ENCODE assay signal across 48 mouse cellular contexts in the genomic region with DNA sequence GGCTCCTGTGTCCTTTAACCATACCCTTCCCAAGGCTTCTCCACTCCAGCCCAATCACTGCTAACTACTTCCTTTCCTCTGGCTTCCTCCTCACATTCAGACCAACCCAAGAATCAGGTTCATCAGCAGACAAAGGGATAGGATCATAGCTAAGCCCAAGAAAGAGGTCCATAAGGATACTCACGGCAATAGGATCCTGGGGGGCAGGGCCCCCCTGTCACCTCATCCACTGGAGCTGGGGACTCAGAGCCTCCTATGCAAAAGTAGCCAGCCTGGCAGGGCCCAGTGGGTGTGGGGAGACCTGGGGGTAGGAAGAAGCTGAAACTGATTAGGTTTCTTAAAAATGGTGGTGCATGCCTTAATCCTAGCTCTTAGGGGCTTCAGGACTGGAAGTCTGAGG. TPM values are rescaled to one million over a fixed set of nuclear protein-coding genes. Genes with fewer than 3 reads are reported as not detected.
"Had no signal": no experiment of that assay in that cellular context is flagged by ENCODE, and none has a peak within 500 bp of the region (broad histone marks: within the 10 kb centered on the region; RNA-seq: fewer than 3 reads in every experiment).

No protein-coding gene starts in this region.

- H3K4me1 ChIP-seq: heart, embryonic 10.5 days; heart, embryonic 12.5 days; heart, embryonic 13.5 days; heart, embryonic 15.5 days; hindbrain, embryonic 10.5 days; hindbrain, embryonic 12.5 days; hindbrain, embryonic 13.5 days; hindbrain, embryonic 15.5 days; intestine, embryonic 15.5 days; kidney, embryonic 15.5 days had no signal

- H3K4me3 ChIP-seq: heart, embryonic 10.5 days; heart, embryonic 12.5 days; heart, embryonic 13.5 days; heart, embryonic 15.5 days; hindbrain, embryonic 10.5 days; hindbrain, embryonic 12.5 days; hindbrain, embryonic 13.5 days; hindbrain, embryonic 15.5 days; intestine, embryonic 15.5 days; kidney, embryonic 15.5 days; layer of hippocampus, adult 2 months had no signal

- H3K4me2 ChIP-seq: heart, embryonic 11.5 days; heart, embryonic 12.5 days; heart, embryonic 13.5 days; heart, embryonic 15.5 days; hindbrain, embryonic 12.5 days; hindbrain, embryonic 13.5 days; hindbrain, embryonic 14.5 days; hindbrain, embryonic 15.5 days; intestine, embryonic 15.5 days; kidney, embryonic 15.5 days had no signal

- DNase-seq: heart, postnatal 10 days; heart, postnatal 14 days; heart, postnatal 36 days; kidney, adult 11 months; kidney, adult 18-20 months; kidney, adult 2 months; kidney, adult 8-10 months; kidney, adult 9 months; kidney, postnatal 10 days; kidney, postnatal 14 days; kidney, postnatal 25 days; kidney, postnatal 36 days; kidney, postnatal 4 days; layer of hippocampus, adult 9-11 months; layer of hippocampus, postnatal 36 days had no signal

- ATAC-seq: hindbrain, embryonic 16.5 days; hindbrain, postnatal 0 days; inflammation-experienced regulatory T-cells, adult 6 months; intestine, embryonic 15.5 days; intestine, embryonic 16.5 days; intestine, postnatal 0 days had no signal

- H3K9ac ChIP-seq: heart, embryonic 12.5 days; heart, embryonic 13.5 days; heart, embryonic 15.5 days; hindbrain, embryonic 12.5 days; hindbrain, embryonic 13.5 days; hindbrain, embryonic 14.5 days; hindbrain, embryonic 15.5 days; intestine, embryonic 15.5 days; kidney, embryonic 15.5 days had no signal

- H3K9me3 ChIP-seq: heart, embryonic 10.5 days; heart, embryonic 12.5 days; heart, embryonic 13.5 days; heart, embryonic 15.5 days; hindbrain, embryonic 10.5 days; hindbrain, embryonic 12.5 days; hindbrain, embryonic 13.5 days; hindbrain, embryonic 15.5 days; intestine, embryonic 15.5 days; kidney, embryonic 15.5 days had no signal

- H3K27ac ChIP-seq: heart, embryonic 10.5 days; heart, embryonic 13.5 days; heart, embryonic 15.5 days; hindbrain, embryonic 10.5 days; hindbrain, embryonic 12.5 days; hindbrain, embryonic 13.5 days; hindbrain, embryonic 14.5 days; hindbrain, embryonic 15.5 days; hindbrain, postnatal 0 days; intestine, embryonic 15.5 days; kidney, embryonic 15.5 days; kidney, postnatal 0 days; layer of hippocampus, adult 2 months had no signal

- H3K36me3 ChIP-seq: heart, embryonic 10.5 days; heart, embryonic 12.5 days; heart, embryonic 13.5 days; heart, embryonic 15.5 days; hindbrain, embryonic 10.5 days; hindbrain, embryonic 12.5 days; hindbrain, embryonic 13.5 days; hindbrain, embryonic 15.5 days; intestine, embryonic 15.5 days; kidney, embryonic 15.5 days had no signal

- H3K27me3 ChIP-seq: heart, embryonic 12.5 days; heart, embryonic 13.5 days; heart, embryonic 15.5 days; hindbrain, embryonic 12.5 days; hindbrain, embryonic 13.5 days; hindbrain, embryonic 15.5 days; intestine, embryonic 15.5 days; kidney, embryonic 15.5 days had no signal

RNA-seq across cellular contexts. Expression of gene Gm9195, which starts 17.1 kb away (rescaled TPM):
- total RNA-seq: heart, postnatal 10 days; heart, postnatal 14 days; heart, postnatal 25 days; heart, postnatal 36 days; hematopoietic stem cell, adult 5-6 weeks; hindbrain, postnatal 0 days; layer of hippocampus, adult 18-20 months; layer of hippocampus, adult 2 months; layer of hippocampus, adult 8-10 months; layer of hippocampus, postnatal 10 days; layer of hippocampus, postnatal 14 days; layer of hippocampus, postnatal 25 days; layer of hippocampus, postnatal 36 days; left cerebral cortex, adult 18-20 months had no signal
- polyA plus RNA-seq: heart, embryonic 10.5 days; heart, embryonic 11.5 days; heart, embryonic 12.5 days; heart, embryonic 13.5 days; heart, embryonic 14.5 days; heart, embryonic 15.5 days; heart, postnatal 0 days; hindbrain, embryonic 10.5 days; hindbrain, embryonic 11.5 days; hindbrain, embryonic 12.5 days; hindbrain, embryonic 13.5 days; hindbrain, embryonic 14.5 days; hindbrain, embryonic 15.5 days; hindbrain, embryonic 16.5 days; hindbrain, postnatal 0 days; inflammation-experienced regulatory T-cells, adult 6 months; intestine, embryonic 14.5 days; intestine, embryonic 15.5 days; intestine, embryonic 16.5 days; intestine, postnatal 0 days; kidney, embryonic 14.5 days; kidney, embryonic 15.5 days; kidney, embryonic 16.5 days; kidney, postnatal 0 days had no signal
